Mouse (Mus musculus): ENCODE measurements around the gene Tcf20. TPM values are rescaled to one million over a fixed set of nuclear protein-coding genes. Genes with fewer than 3 reads are reported as not detected.

The Tcf20 gene
- polyA plus RNA-seq, 1 experiment from 2014 or later = 3.9 TPM

GRCm38 (mm10) chr15:82924679-82925425 is 62.8 kb downstream of the Tcf20 start:
- TF ChIP-seq CTCF (IDR thresholded peaks at IDR 0.05; ENCODE audit: low read depth) = no peak
- Histone ChIP-seq H3K4me1 (replicated peaks; ENCODE audit: control insufficient read depth, insufficient read depth, low read length) (peaks cover 4% of the 10 kb centered on the region; the same call in 1 of the 2 replicates), H3K27me3 (replicated peaks; ENCODE audit: control insufficient read depth, insufficient read depth, low read length) (0 out of 2 replicates have a peak, but pooled peaks cover 6% of the 10 kb centered on the region), H3K36me3 (ENCODE audit: control insufficient read depth, insufficient read depth) (no peaks in the 10 kb centered on the region), H3K4me2 (replicated peaks; ENCODE audit: low read depth) (no peak overlapping the region), H3K4me3 (ENCODE audit: low read depth, low read length) (no peak overlapping the region), H3K9me3 (ENCODE audit: control insufficient read depth) (no peaks in the 10 kb centered on the region), H3K27ac (ENCODE audit: low read depth, low read length) (no peak overlapping the region), H3K9ac (ENCODE audit: low read depth, low read length) (no peak overlapping the region)
- ATAC-seq = no peak
- WGBS = 6% methylated on average over 11 of the region's 11 CpGs

DNA sequence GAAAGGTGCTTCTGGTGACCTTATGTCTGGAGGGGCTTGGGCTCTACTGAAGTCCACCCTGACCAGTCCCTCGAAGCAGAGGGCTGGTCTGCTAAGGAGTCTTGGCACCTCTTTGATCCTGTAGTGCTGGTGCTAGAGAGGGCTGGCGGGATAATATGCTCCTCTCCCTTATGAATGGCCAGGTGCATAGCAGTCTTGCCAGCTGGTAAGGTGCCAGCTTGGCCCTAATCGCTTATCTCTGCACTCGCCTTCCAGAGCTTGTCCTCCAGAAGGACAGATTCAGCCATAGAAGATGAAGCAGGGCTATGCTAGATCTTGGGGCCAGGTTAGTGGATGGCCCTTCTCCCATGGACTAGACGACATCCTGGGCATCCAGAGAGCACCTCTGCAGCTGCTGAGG is 64.1 kb downstream of the Tcf20 start:
- no peaks in the 10 kb centered on the region for H3K36me3 ChIP-seq (ENCODE audit: control insufficient read depth, insufficient read depth)
- 66% methylated on average over 5 of the region's 5 CpGs for WGBS
- TF ChIP-seq CTCF (IDR thresholded peaks at IDR 0.05; ENCODE audit: low read depth) = no peak
- H3K27me3 ChIP-seq (replicated peaks; ENCODE audit: control insufficient read depth, insufficient read depth, low read length) = 0 out of 2 replicates have a peak, but pooled peaks cover 6% of the 10 kb centered on the region
- H3K4me2 ChIP-seq (replicated peaks; ENCODE audit: low read depth) = no peak overlapping the region
- ATAC-seq = no peak
- H3K27ac ChIP-seq (ENCODE audit: low read depth, low read length) = no peak overlapping the region
- H3K9me3 ChIP-seq (ENCODE audit: control insufficient read depth) = no peaks in the 10 kb centered on the region
- H3K9ac ChIP-seq (ENCODE audit: low read depth, low read length) = no peak overlapping the region
- H3K4me3 ChIP-seq (ENCODE audit: low read depth, low read length) = no peak overlapping the region
- peaks cover 4% of the 10 kb centered on the region; the same call in 1 of the 2 replicates for H3K4me1 ChIP-seq (replicated peaks; ENCODE audit: control insufficient read depth, insufficient read depth, low read length)

- ATAC-seq = no peak
- Histone ChIP-seq H3K27ac (ENCODE audit: low read depth, low read length) (no peak overlapping the region), H3K36me3 (ENCODE audit: control insufficient read depth, insufficient read depth) (no peaks in the 10 kb centered on the region), H3K4me2 (replicated peaks; ENCODE audit: low read depth) (0 out of 2 replicates have a peak overlapping the region, but pooled peaks have one; percentile 9), H3K4me3 (ENCODE audit: low read depth, low read length) (no peak overlapping the region), H3K4me1 (replicated peaks; ENCODE audit: control insufficient read depth, insufficient read depth, low read length) (peaks cover 4% of the 10 kb centered on the region; the same call in 1 of the 2 replicates), H3K9me3 (ENCODE audit: control insufficient read depth) (no peaks in the 10 kb centered on the region), H3K9ac (ENCODE audit: low read depth, low read length) (peak overlapping the region; percentile 1; the same call in 1 of the 2 replicates), H3K27me3 (replicated peaks; ENCODE audit: control insufficient read depth, insufficient read depth, low read length) (0 out of 2 replicates have a peak, but pooled peaks cover 3% of the 10 kb centered on the region)
- 52% methylated on average over 4 of the region's 4 CpGs for WGBS
- TF ChIP-seq CTCF (IDR thresholded peaks at IDR 0.05; ENCODE audit: low read depth) = peak; percentile 46
Measured at GRCm38 (mm10) chr15:82922755-82923154, 64.9 kb downstream of the Tcf20 start.

DNA sequence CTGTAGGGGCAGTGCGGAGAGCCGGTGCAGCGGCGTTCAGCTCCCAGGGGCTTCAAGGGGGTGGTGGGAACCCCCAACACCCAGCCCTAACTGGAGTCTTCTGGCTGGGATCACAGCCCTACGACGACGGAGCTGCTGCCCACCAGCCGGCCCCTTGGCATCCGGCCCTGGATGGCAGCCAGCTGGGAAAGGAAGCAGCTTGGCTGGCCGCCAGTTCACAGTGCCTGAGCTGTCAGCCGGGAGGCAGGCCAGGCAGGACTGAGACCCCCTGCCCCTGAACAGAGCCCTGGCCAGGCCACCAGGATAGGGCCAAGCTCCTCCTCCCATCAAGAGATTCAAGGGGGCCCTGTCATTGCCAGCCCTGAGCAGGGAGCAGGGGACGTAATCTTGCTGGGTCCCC is 65.6 kb downstream of the Tcf20 start:
- no peak overlapping the region for H3K27ac ChIP-seq (ENCODE audit: low read depth, low read length)
- 36% methylated on average over 12 of the region's 12 CpGs for WGBS
- TF ChIP-seq CTCF (IDR thresholded peaks at IDR 0.05; ENCODE audit: low read depth) = no peak
- H3K4me2 ChIP-seq (replicated peaks; ENCODE audit: low read depth) = peak overlapping the region; percentile 35; the same call in 1 of the 2 replicates
- H3K9me3 ChIP-seq (ENCODE audit: control insufficient read depth) = no peaks in the 10 kb centered on the region
- H3K27me3 ChIP-seq (replicated peaks; ENCODE audit: control insufficient read depth, insufficient read depth, low read length) = no peaks in the 10 kb centered on the region
- peak overlapping the region; percentile 1; the same call in 1 of the 2 replicates for H3K9ac ChIP-seq (ENCODE audit: low read depth, low read length)
- no peak overlapping the region for H3K4me3 ChIP-seq (ENCODE audit: low read depth, low read length)
- H3K4me1 ChIP-seq (replicated peaks; ENCODE audit: control insufficient read depth, insufficient read depth, low read length) = peaks cover 4% of the 10 kb centered on the region; the same call in 1 of the 2 replicates
- no peak for ATAC-seq
- H3K36me3 ChIP-seq (ENCODE audit: control insufficient read depth, insufficient read depth) = no peaks in the 10 kb centered on the region

DNA sequence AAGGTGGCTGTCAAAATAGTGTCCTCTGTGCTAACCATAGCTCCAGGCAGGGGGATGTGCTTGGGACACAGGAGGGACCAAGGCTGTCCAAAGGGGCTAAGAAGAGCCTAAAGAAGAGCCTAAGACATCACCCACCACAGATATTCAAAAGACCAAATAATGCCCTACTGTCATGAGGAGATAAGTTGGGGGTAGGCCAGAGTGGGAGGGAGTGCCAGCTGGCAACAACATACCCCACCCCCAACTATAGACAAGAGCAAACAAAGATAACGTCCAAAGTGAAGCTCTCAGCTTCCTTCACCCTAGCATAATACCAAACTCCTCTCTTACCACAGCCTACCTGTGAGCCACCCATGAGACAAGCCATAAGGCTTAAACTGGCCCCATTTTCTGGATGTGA is 66.1 kb downstream of the Tcf20 start:
- peaks cover 4% of the 10 kb centered on the region; the same call in 1 of the 2 replicates for H3K4me1 ChIP-seq (replicated peaks; ENCODE audit: control insufficient read depth, insufficient read depth, low read length)
- H3K27ac ChIP-seq (ENCODE audit: low read depth, low read length) = no peak overlapping the region
- H3K4me3 ChIP-seq (ENCODE audit: low read depth, low read length) = no peak overlapping the region
- 14% methylated on average over 1 of the region's 1 CpGs for WGBS
- ATAC-seq = no peak
- no peaks in the 10 kb centered on the region for H3K27me3 ChIP-seq (replicated peaks; ENCODE audit: control insufficient read depth, insufficient read depth, low read length)
- TF ChIP-seq CTCF (IDR thresholded peaks at IDR 0.05; ENCODE audit: low read depth) = no peak
- H3K9me3 ChIP-seq (ENCODE audit: control insufficient read depth) = no peaks in the 10 kb centered on the region
- H3K9ac ChIP-seq (ENCODE audit: low read depth, low read length) = no peak overlapping the region
- no peak overlapping the region for H3K4me2 ChIP-seq (replicated peaks; ENCODE audit: low read depth)
- no peaks in the 10 kb centered on the region for H3K36me3 ChIP-seq (ENCODE audit: control insufficient read depth, insufficient read depth)

DNA sequence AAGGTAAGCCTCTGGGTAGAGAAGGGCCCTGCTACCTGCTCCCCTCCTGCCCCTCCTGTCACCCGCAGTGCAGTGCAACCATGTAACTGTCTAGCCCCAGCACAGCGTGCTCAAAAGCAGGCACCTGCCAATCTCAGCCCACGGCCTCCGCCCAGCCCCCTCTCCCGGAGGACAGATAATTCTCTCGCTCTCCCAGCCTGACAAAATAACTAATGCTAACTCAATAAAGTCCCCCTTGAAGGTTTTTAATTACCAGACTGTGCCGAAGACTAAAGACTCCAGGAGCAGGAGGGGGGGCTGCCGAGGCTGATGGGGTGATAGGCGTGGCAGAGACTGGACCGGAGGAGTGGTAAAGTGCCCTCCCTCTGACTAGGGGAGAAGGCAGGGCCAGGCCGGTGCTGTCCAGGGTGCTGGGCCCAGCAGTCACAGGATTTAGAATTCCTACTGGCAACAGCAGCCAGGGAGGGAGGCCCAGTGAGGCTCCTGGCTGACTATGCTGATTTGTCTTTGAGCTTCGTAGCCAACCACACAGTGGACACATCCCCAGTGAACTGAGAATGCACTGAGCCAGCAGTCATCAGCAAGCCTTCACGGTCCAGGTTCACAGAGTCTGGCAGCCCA is 66.7 kb downstream of the Tcf20 start:
- H3K9ac ChIP-seq (ENCODE audit: low read depth, low read length) = no peak overlapping the region
- no peak overlapping the region for H3K4me3 ChIP-seq (ENCODE audit: low read depth, low read length)
- no peak overlapping the region for H3K27ac ChIP-seq (ENCODE audit: low read depth, low read length)
- ATAC-seq = peak; percentile 46; the same call in 1 of the 2 replicates
- WGBS = 12% methylated on average over 13 of the region's 13 CpGs
- H3K27me3 ChIP-seq (replicated peaks; ENCODE audit: control insufficient read depth, insufficient read depth, low read length) = 0 out of 2 replicates have a peak, but pooled peaks cover under 1% of the 10 kb centered on the region
- H3K36me3 ChIP-seq (ENCODE audit: control insufficient read depth, insufficient read depth) = no peaks in the 10 kb centered on the region
- H3K4me1 ChIP-seq (replicated peaks; ENCODE audit: control insufficient read depth, insufficient read depth, low read length) = peaks cover 4% of the 10 kb centered on the region; the same call in 1 of the 2 replicates
- no peak for TF ChIP-seq CTCF (IDR thresholded peaks at IDR 0.05; ENCODE audit: low read depth)
- H3K9me3 ChIP-seq (ENCODE audit: control insufficient read depth) = no peaks in the 10 kb centered on the region
- H3K4me2 ChIP-seq (replicated peaks; ENCODE audit: low read depth) = peak overlapping the region; percentile 21; the same call in 1 of the 2 replicates
